Mouse (Mus musculus) liver, adult 2 months (tissue): Measurements from ENCODE around the gene Stat1. TPM values are rescaled to one million over a fixed set of nuclear protein-coding genes. Genes with fewer than 3 reads are reported as not detected.

Source experiments
- DNase-seq: peaks from one replicate; pipeline ENCODE4 v3.0.0-alpha.2; 2011; ENCODE audit warnings: low read depth, low spot score; ENCODE audit errors: extremely low read depth
- H3K27ac ChIP-seq: fragments of 200-500 bp; replicated peaks from 2 replicates; pipeline ENCODE4 v1.5.1; 2012; ENCODE audit warnings: low read depth, mild to moderate bottlenecking, control low read depth, inconsistent platforms, low read length; ENCODE audit not compliant: insufficient read depth
- H3K27me3 ChIP-seq: fragments of 200-500 bp; 2 replicates; pipeline ENCODE4 v1.6.1; 2012; ENCODE audit warnings: mild to moderate bottlenecking, moderate library complexity, low read length, inconsistent platforms; ENCODE audit not compliant: control insufficient read depth, insufficient read depth
- H3K36me3 ChIP-seq: fragments of 200-500 bp; 2 replicates; pipeline ENCODE4 v1.6.1; 2012; ENCODE audit warnings: low read length, inconsistent platforms; ENCODE audit not compliant: control insufficient read depth, insufficient read depth
- H3K4me1 ChIP-seq: fragments of 200-500 bp; 2 replicates; pipeline ENCODE4 v1.6.1; 2011; ENCODE audit warnings: low read length; ENCODE audit not compliant: control insufficient read depth, insufficient read depth
- H3K4me3 ChIP-seq: fragments of 200-500 bp; 2 replicates; pipeline ENCODE4 v1.5.1; 2011; ENCODE audit warnings: low read depth, mild to moderate bottlenecking, control low read depth, low read length, moderate library complexity; ENCODE audit not compliant: insufficient read depth
- H3K79me2 ChIP-seq: fragments of 200-500 bp; 2 replicates; pipeline ENCODE4 v1.6.1; 2012; ENCODE audit warnings: inconsistent platforms, mild to moderate bottlenecking, low read length, moderate library complexity; ENCODE audit not compliant: control insufficient read depth, insufficient read depth
- H3K9ac ChIP-seq: fragments of 200-500 bp; 2 replicates; pipeline ENCODE4 v1.6.1; 2012; ENCODE audit warnings: low read depth, mild to moderate bottlenecking, control low read depth, inconsistent platforms, low read length
- CTCF ChIP-seq: fragments of 200-500 bp; IDR thresholded peaks from 2 replicates; pipeline ENCODE4 v1.5.1; 2011; ENCODE audit warnings: low read depth, low read length, control low read depth
- POLR2A ChIP-seq: fragments of 200-500 bp; IDR thresholded peaks from 2 replicates; pipeline ENCODE4 v1.6.1; 2011; ENCODE audit warnings: low read length, control low read depth; ENCODE audit not compliant: insufficient read depth; ENCODE audit errors: extremely low read depth
- WGBS: fragments of 180-500 bp; shearing (Covaris S2); methylation state at CpG from one replicate; pipeline ENCODE4 v1.1.7; 2018; 5-methylcytosine and 5-hydroxymethylcytosine counted together
- polyA plus RNA-seq: library from polyadenylated mRNA; depleted of rRNA; stranded (reverse); fragments of >200 nt; gene quantifications from 2 replicates; pipeline ENCODE4 v1.2.3, GENCODE M21; 2012
- total RNA-seq: library from RNA; depleted of rRNA; stranded (reverse); fragments of >200 nt; gene quantifications from 2 replicates; pipeline ENCODE4 v1.2.3, GENCODE M21; 2014

Gene Stat1
- total and polyA plus RNA-seq, 2 experiments: 54.3 to 87.4 TPM

DNA sequence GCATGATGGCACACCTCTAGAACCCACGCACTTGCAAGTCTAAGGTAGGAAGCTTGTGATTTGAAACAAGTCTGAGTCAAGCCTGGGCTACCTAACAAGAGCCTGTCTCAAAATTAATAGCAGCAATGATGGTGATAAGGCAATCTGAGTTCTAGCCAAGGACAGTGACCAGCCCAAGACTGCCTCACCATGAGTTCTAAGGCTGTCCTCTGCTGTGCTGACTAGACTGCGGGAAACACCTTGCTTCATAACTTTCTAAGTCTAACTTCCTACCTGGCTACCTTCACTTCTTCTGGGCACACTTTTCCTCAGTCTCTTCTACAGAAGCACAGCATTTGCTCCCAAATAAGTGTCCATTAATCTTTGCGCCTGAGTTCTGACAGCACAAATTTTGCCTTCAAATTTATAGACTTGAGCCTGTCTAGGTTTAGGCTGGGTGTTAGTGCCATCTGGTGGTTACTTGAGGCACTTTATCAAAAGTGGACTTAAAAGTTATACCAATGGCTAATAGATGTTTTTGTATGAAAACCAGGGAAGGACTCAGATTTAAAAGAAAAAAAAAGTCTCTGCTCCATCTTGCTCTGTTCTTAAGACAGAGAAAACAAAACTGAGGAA lies 20.5 kb upstream of the Stat1 start:
- DNase-seq: peak; percentile 50
- no peaks in the 10 kb centered on the region for H3K36me3 ChIP-seq
- TF ChIP-seq CTCF (no peak), POLR2A (no peak)
- WGBS: 77% methylated on average over 3 of the region's 3 CpGs
- no peak overlapping the region for H3K9ac ChIP-seq
- H3K27ac ChIP-seq: no peak overlapping the region
- no peaks in the 10 kb centered on the region for H3K4me1 ChIP-seq
- H3K79me2 ChIP-seq: no peaks in the 10 kb centered on the region
- H3K4me3 ChIP-seq: no peak overlapping the region
- H3K27me3 ChIP-seq: no peaks in the 10 kb centered on the region

DNA sequence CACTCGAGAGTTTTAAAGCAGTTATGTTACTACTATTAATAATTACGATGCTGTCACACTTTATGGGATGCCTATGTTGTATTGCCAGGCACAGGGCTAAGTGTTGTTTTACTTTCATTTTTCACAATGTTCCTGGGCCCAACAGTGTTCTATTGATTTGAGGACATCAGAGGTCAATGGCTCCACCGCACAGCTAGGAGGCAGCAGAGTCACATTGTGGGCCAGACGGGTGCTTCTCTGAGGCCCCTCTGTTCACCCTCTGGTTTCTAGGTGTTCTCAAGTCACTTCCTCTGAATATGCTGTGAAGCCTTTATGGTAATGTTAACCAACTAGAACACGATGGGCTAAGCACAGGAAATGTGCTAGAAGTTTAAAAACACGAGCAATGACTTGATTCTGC lies 18.7 kb upstream of the Stat1 start:
- H3K36me3 ChIP-seq: no peaks in the 10 kb centered on the region
- no peak overlapping the region for H3K4me3 ChIP-seq
- H3K27me3 ChIP-seq: no peaks in the 10 kb centered on the region
- H3K9ac ChIP-seq: no peak overlapping the region
- no peak overlapping the region for H3K27ac ChIP-seq
- no peak for TF ChIP-seq POLR2A
- peak; percentile 84 for TF ChIP-seq CTCF
- H3K79me2 ChIP-seq: no peaks in the 10 kb centered on the region
- H3K4me1 ChIP-seq: no peaks in the 10 kb centered on the region
- WGBS: 53% methylated on average over 6 of the region's 6 CpGs
- DNase-seq: peak; percentile 53

DNA sequence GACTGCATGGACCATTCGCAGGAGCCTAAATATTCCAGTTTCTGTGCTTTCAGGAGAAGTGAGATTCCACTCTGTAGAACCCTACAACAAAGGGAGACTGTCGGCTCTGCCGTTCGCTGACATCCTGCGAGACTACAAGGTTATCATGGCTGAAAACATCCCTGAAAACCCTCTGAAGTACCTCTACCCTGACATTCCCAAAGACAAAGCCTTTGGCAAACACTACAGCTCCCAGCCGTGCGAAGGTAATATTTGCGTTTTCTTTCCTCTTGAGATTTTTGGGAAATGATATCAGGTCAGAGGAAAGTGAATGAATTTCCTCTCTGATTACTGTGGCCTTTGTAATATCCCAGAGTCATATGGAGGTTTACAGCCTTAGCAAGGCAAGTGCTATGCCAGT lies 16.4 kb upstream of the Stat1 start:
- no peak overlapping the region for H3K9ac ChIP-seq
- H3K27me3 ChIP-seq: no peaks in the 10 kb centered on the region
- no peaks in the 10 kb centered on the region for H3K79me2 ChIP-seq
- no peaks in the 10 kb centered on the region for H3K36me3 ChIP-seq
- H3K4me3 ChIP-seq: no peak overlapping the region
- DNase-seq: no peak
- WGBS: 71% methylated on average over 8 of the region's 8 CpGs
- H3K27ac ChIP-seq: no peak overlapping the region
- H3K4me1 ChIP-seq: no peaks in the 10 kb centered on the region
- TF ChIP-seq CTCF: no peak
- TF ChIP-seq POLR2A: no peak

GRCm38 (mm10) chr1:52107206-52107605 lies 12.0 kb upstream of the Stat1 start:
- 90% methylated on average over 11 of the region's 11 CpGs for WGBS

DNA sequence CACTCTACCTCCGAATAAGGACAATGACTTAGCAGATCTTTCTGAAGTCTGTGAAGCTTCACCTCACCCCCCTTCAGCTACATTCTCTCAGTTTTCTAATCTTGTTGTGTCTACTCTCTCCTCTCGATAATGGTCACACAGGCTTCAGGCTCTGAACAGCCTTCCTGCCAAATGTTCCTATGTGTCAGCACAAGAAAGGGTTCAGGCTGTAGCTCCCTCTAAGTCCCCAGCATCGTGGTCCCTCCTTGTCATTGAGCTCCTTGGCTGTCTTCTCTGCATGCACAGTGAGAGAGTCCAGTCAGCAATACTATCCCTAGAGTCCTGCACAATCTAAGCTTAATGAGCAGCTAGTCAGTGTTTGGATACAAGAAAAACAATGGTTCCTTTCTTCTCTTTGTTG lies 8.0 kb upstream of the Stat1 start:
- no peak for DNase-seq
- H3K9ac ChIP-seq: no peak overlapping the region
- no peaks in the 10 kb centered on the region for H3K36me3 ChIP-seq
- peaks cover 2% of the 10 kb centered on the region; the same call in 1 of the 2 replicates for H3K4me1 ChIP-seq
- H3K4me3 ChIP-seq: no peak overlapping the region
- TF ChIP-seq POLR2A: no peak
- no peak for TF ChIP-seq CTCF
- H3K27ac ChIP-seq: no peak overlapping the region
- no peaks in the 10 kb centered on the region for H3K27me3 ChIP-seq
- WGBS: 79% methylated on average over 3 of the region's 3 CpGs
- H3K79me2 ChIP-seq: no peaks in the 10 kb centered on the region

More at GRCm38 (mm10) chr1:52107206-52107605, 12.0 kb upstream of the Stat1 start:
- Histone ChIP-seq H3K27ac (no peak overlapping the region), H3K4me1 (no peaks in the 10 kb centered on the region), H3K9ac (no peak overlapping the region), H3K36me3 (no peaks in the 10 kb centered on the region), H3K4me3 (no peak overlapping the region), H3K79me2 (no peaks in the 10 kb centered on the region), H3K27me3 (no peaks in the 10 kb centered on the region)
- TF ChIP-seq CTCF (no peak), POLR2A (no peak)
- DNase-seq: no peak

DNA sequence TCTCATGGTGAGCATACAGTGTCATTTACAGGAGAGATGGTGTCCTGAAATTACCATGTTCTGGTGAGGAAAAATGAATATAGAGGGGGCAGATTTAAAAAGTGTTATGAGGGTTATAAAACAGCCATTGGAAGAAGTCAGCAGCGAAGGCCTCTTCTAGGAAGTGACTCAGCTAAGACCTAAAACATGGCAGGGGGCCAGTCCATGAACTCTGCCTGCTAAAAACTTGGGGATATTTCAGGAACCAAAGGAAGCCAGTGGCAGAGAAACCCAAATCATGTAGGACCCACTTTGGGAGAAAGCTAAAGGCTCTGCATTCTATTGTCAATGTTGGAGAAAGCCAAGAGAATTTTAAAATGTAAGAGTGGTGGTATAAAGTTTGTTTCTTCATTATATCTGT lies 6.9 kb upstream of the Stat1 start:
- DNase-seq: no peak
- Histone ChIP-seq H3K4me1 (peaks cover 4% of the 10 kb centered on the region; the same call in 1 of the 2 replicates), H3K79me2 (no peaks in the 10 kb centered on the region), H3K36me3 (no peaks in the 10 kb centered on the region), H3K4me3 (no peak overlapping the region), H3K27ac (no peak overlapping the region), H3K9ac (no peak overlapping the region), H3K27me3 (no peaks in the 10 kb centered on the region)
- TF ChIP-seq CTCF (no peak), POLR2A (no peak)
- WGBS: 88% methylated on average over 1 of the region's 1 CpGs
